Mouse (Mus musculus) frontal cortex, postnatal 14 days (tissue): ENCODE results near the gene Gm15080.
"Not testable (repeated sequence)": the region's sequence is repeated elsewhere in the genome, so short reads cannot be mapped to it uniquely, and the experiment has no call there.

Experiments
- DNase-seq, 2 experiments: peaks; one replicate each; pipeline ENCODE4 v3.0.0; 2022; ENCODE audit warnings: low spot score in 2 of 2

The Gm15080 gene

GRCm38 (mm10) chrX:147992693-147993092 lies at the start of gene Gm15080:
Gene Gm15080, plus strand, starts transcription at chrX:147992993.
- not testable (repeated sequence) for DNase-seq
